Mouse (Mus musculus) erythroblast, embryonic 14.5 days (primary cell): ENCODE data around the gene Cetn4.

ENCODE experiments used
- GATA1 ChIP-seq: IDR thresholded peaks from 2 replicates; pipeline ENCODE4 v1.6.1; 2012; ENCODE audit warnings: low read length, inconsistent platforms, mixed read lengths
- TAL1 ChIP-seq: IDR thresholded peaks from 3 replicates; pipeline ENCODE4 v1.6.1; 2012; ENCODE audit warnings: low read length, inconsistent platforms, mixed read lengths

DNA sequence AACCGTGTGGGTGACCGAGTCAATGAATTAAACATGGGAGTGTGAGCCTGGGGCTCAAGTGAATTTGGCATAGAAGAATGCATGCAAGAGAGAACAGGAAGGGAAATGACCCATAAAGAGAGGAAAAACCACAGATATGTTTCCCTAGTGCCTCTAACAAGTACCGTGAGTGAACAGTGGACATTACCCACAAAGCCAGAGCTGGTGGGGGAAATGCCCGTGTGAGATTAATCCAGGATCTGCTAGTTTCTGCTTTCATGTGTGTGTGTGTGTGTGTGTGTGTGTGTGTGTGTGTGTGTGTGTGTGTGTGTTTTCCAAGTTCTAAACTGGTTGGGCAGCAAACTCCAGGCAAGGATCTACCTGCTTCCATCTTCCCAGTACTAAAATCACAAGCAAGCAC, 42.6 kb downstream of the Cetn4 start:
- no peak for TF ChIP-seq TAL1
- no peak for TF ChIP-seq GATA1
